Mouse (Mus musculus): ENCODE results near the gene Abcb9. TPM values are rescaled to one million over a fixed set of nuclear protein-coding genes. Genes with fewer than 3 reads are reported as not detected.

Abcb9 gene
- polyA plus RNA-seq, 1 experiment from 2014 or later = 1.9 TPM

DNA sequence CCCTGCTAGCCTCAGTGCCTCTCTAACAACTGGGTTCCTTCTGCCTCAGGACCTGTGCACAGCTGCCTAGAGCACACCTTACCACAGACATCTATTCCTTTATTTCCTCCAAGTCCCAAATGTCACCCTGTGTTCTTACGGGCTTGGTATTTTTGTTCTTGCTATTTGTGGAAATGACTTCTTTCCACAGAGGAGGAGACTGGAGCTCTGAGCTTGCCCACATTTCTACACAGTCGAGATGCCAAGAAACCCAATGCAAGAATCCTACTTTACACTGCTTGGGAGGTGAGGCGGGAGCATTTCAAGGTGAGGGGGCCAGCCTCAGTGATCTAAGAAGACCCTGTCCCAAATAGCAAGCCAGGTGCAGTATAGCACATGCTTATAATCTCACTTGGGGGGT lies 10.1 kb downstream of the Abcb9 start:
- H3K9me3 ChIP-seq = no peaks in the 10 kb centered on the region
- no peak for DNase-seq (ENCODE audit: low spot score)
- no peak overlapping the region for H3K4me3 ChIP-seq
- no peak overlapping the region for H3K27ac ChIP-seq
- 0 out of 2 replicates have a peak, but pooled peaks cover 6% of the 10 kb centered on the region for H3K27me3 ChIP-seq (ENCODE audit: insufficient read depth, poor library complexity, severe bottlenecking)
- 78% methylated on average over 3 of the region's 3 CpGs for WGBS
- H3K36me3 ChIP-seq = no peaks in the 10 kb centered on the region
- H3K4me1 ChIP-seq (replicated peaks) = peaks cover 13% of the 10 kb centered on the region; the same call in 1 of the 2 replicates

GRCm38 (mm10) chr5:124084588-124085173 lies 10.9 kb downstream of the Abcb9 start:
- Histone ChIP-seq H3K4me1 (replicated peaks) (peaks cover 19% of the 10 kb centered on the region), H3K27me3 (ENCODE audit: insufficient read depth, poor library complexity, severe bottlenecking) (0 out of 2 replicates have a peak, but pooled peaks cover 6% of the 10 kb centered on the region), H3K4me3 (no peak overlapping the region), H3K9me3 (no peaks in the 10 kb centered on the region), H3K27ac (no peak overlapping the region), H3K36me3 (no peaks in the 10 kb centered on the region)
- 40% methylated on average over 11 of the region's 11 CpGs for WGBS
- peak; percentile 84 for DNase-seq (ENCODE audit: low spot score)

- Histone ChIP-seq H3K9me3 (no peaks in the 10 kb centered on the region), H3K4me1 (replicated peaks) (peaks cover 21% of the 10 kb centered on the region), H3K36me3 (no peaks in the 10 kb centered on the region), H3K4me3 (no peak overlapping the region), H3K27me3 (ENCODE audit: insufficient read depth, poor library complexity, severe bottlenecking) (0 out of 2 replicates have a peak, but pooled peaks cover 6% of the 10 kb centered on the region), H3K27ac (no peak overlapping the region)
- no peak for DNase-seq (ENCODE audit: low spot score)
- 88% methylated on average over 14 of the region's 14 CpGs for WGBS
Measured at GRCm38 (mm10) chr5:124083850-124084587, 11.6 kb downstream of the Abcb9 start.

- no peak overlapping the region for H3K4me3 ChIP-seq
- WGBS = 92% methylated on average over 17 of the region's 17 CpGs
Measured at GRCm38 (mm10) chr5:124082941-124083688, 12.5 kb downstream of the Abcb9 start.

DNA sequence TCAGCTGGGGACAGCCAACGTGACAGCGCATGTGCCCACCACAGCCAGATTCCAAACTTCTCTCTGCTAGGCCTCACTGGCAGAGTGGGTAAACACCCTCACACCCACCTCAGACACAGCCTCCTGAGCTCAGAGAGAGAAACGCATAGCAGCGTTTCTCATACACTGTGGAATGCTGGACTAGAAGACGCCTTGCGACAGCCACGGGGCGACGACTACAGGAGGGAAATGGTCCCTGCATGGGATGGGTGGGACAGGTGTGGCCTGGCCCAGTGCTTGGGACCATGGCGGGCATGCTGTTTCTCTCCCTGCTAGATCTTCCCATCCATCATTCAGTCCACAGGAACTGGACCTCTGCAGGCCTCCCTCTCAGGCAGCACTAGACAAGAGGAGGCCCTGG lies 13.2 kb downstream of the Abcb9 start:
- Histone ChIP-seq H3K4me3 (no peak overlapping the region), H3K27me3 (ENCODE audit: insufficient read depth, poor library complexity, severe bottlenecking) (0 out of 2 replicates have a peak, but pooled peaks cover 6% of the 10 kb centered on the region), H3K36me3 (no peaks in the 10 kb centered on the region), H3K4me1 (replicated peaks) (peaks cover 37% of the 10 kb centered on the region), H3K9me3 (no peaks in the 10 kb centered on the region), H3K27ac (no peak overlapping the region)
- DNase-seq (ENCODE audit: low spot score) = peak; percentile 2
- 87% methylated on average over 10 of the region's 10 CpGs for WGBS

More at GRCm38 (mm10) chr5:124082941-124083688, 12.5 kb downstream of the Abcb9 start:
- Histone ChIP-seq H3K27me3 (ENCODE audit: insufficient read depth, poor library complexity, severe bottlenecking) (0 out of 2 replicates have a peak, but pooled peaks cover 6% of the 10 kb centered on the region), H3K9me3 (no peaks in the 10 kb centered on the region), H3K36me3 (no peaks in the 10 kb centered on the region), H3K27ac (0 out of 2 replicates have a peak overlapping the region, but pooled peaks have one; percentile 42), H3K4me1 (replicated peaks) (peaks cover 30% of the 10 kb centered on the region)
- DNase-seq (ENCODE audit: low spot score) = peak; percentile 2

- Histone ChIP-seq H3K27me3 (ENCODE audit: insufficient read depth, poor library complexity, severe bottlenecking) (0 out of 2 replicates have a peak, but pooled peaks cover 3% of the 10 kb centered on the region), H3K36me3 (no peaks in the 10 kb centered on the region), H3K9me3 (no peaks in the 10 kb centered on the region), H3K4me1 (replicated peaks) (peaks cover 59% of the 10 kb centered on the region), H3K4me3 (no peak overlapping the region), H3K27ac (peak overlapping the region; percentile 73; the same call in 1 of the 2 replicates)
- DNase-seq (ENCODE audit: low spot score) = no peak
- 92% methylated on average over 17 of the region's 17 CpGs for WGBS
Measured at GRCm38 (mm10) chr5:124079880-124080279, 15.7 kb downstream of the Abcb9 start.

GRCm38 (mm10) chr5:124078794-124079416 lies 16.7 kb downstream of the Abcb9 start:
- Histone ChIP-seq H3K27me3 (ENCODE audit: insufficient read depth, poor library complexity, severe bottlenecking) (0 out of 2 replicates have a peak, but pooled peaks cover 3% of the 10 kb centered on the region), H3K4me3 (no peak overlapping the region), H3K27ac (peak overlapping the region; percentile 73), H3K9me3 (no peaks in the 10 kb centered on the region), H3K36me3 (no peaks in the 10 kb centered on the region), H3K4me1 (replicated peaks) (peaks cover 65% of the 10 kb centered on the region)
- DNase-seq (ENCODE audit: low spot score) = peak; percentile 13
- 61% methylated on average over 9 of the region's 9 CpGs for WGBS

DNA sequence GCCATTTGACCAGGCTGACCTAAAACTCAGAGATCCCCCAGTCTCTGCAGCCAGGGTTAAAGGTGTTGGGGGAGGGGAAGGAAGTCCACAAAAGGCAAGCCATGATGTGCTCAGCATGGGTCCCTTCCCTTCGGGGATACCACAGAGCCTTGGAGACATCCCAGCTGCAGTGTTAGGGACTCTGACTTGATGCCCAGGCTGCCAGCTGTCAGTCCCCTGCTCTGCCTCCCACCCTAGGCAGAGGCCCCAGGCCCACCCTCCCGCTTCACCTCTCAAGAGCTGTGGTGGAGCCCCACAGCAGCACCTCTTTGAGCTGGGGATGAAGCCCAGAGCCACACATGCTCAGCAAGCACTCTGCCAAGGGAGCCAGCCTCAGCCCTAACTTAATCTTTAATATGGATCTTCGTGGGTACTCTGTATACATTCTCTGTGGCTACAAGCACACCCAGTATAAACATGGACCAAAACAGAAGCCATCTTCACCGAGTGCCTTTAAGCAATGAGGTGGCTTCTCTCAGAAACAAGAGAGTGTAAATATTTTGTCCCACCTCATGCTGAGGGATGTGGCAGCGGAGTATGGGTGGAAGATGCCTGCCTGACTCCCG lies 17.6 kb downstream of the Abcb9 start:
- peaks cover 71% of the 10 kb centered on the region for H3K4me1 ChIP-seq (replicated peaks)
- 0 out of 2 replicates have a peak, but pooled peaks cover 3% of the 10 kb centered on the region for H3K27me3 ChIP-seq (ENCODE audit: insufficient read depth, poor library complexity, severe bottlenecking)
- H3K27ac ChIP-seq = peak overlapping the region; percentile 73; the same call in 1 of the 2 replicates
- no peak overlapping the region for H3K4me3 ChIP-seq
- DNase-seq (ENCODE audit: low spot score) = no peak
- H3K9me3 ChIP-seq = no peaks in the 10 kb centered on the region
- 62% methylated on average over 6 of the region's 6 CpGs for WGBS
- H3K36me3 ChIP-seq = no peaks in the 10 kb centered on the region

DNA sequence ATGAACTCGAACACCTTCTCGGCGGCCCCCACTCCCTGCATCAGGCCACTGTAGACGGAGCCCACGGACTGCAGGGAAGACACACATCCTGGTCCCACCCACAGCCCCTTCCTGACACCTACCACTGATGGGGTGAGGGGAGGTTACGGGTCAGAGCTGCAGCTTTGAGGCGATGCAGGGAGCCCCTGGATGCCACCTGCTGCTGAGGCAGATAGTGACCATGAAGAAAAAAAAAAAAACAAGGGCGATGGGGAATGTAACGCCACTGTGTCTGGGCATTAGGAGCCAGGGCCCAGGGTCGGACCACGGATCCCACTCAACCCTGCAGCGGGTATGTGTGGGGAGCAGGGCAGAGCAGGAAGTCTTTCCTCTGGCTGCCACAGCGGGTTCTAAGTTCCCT lies 18.4 kb downstream of the Abcb9 start:
- Histone ChIP-seq H3K4me3 (no peak overlapping the region), H3K4me1 (replicated peaks) (peaks cover 69% of the 10 kb centered on the region), H3K9me3 (no peaks in the 10 kb centered on the region), H3K27me3 (ENCODE audit: insufficient read depth, poor library complexity, severe bottlenecking) (0 out of 2 replicates have a peak, but pooled peaks cover 3% of the 10 kb centered on the region), H3K36me3 (no peaks in the 10 kb centered on the region), H3K27ac (0 out of 2 replicates have a peak overlapping the region, but pooled peaks have one; percentile 50)
- WGBS = 79% methylated on average over 13 of the region's 13 CpGs
- DNase-seq (ENCODE audit: low spot score) = no peak

DNA sequence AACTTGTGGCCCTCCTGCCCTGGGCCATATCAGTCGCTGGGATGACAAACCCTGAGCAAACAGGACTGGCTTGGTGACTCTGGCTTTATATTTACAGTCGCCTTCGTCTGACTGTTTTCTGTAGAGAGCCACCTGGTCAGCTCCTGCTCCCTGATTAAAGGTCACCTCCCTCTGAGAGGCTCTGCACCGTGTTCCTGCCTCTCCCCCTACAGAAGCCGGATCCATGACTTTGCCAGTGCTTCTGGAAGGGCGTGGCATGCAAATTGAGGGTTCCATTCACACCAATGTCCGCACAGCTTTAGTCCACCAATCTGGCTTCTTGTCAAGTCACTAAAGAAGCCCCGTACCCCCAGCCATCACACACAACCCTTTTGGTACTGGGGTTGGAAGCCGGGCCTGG lies 19.0 kb downstream of the Abcb9 start:
- Histone ChIP-seq H3K4me1 (replicated peaks) (peaks cover 75% of the 10 kb centered on the region), H3K27ac (peak overlapping the region; percentile 26), H3K9me3 (no peaks in the 10 kb centered on the region), H3K36me3 (no peaks in the 10 kb centered on the region), H3K4me3 (no peak overlapping the region), H3K27me3 (ENCODE audit: insufficient read depth, poor library complexity, severe bottlenecking) (0 out of 2 replicates have a peak, but pooled peaks cover 3% of the 10 kb centered on the region)
- WGBS = 58% methylated on average over 9 of the region's 9 CpGs
- DNase-seq (ENCODE audit: low spot score) = no peak

- Histone ChIP-seq H3K27ac (peak overlapping the region; percentile 18; the same call in 1 of the 2 replicates), H3K27me3 (ENCODE audit: insufficient read depth, poor library complexity, severe bottlenecking) (no peaks in the 10 kb centered on the region), H3K4me3 (no peak overlapping the region), H3K9me3 (no peaks in the 10 kb centered on the region), H3K4me1 (replicated peaks) (peaks cover 77% of the 10 kb centered on the region), H3K36me3 (no peaks in the 10 kb centered on the region)
- DNase-seq (ENCODE audit: low spot score) = no peak
- WGBS = 74% methylated on average over 9 of the region's 9 CpGs
Measured at GRCm38 (mm10) chr5:124075716-124076115, 19.9 kb downstream of the Abcb9 start.

GRCm38 (mm10) chr5:124074845-124075307 lies 20.7 kb downstream of the Abcb9 start:
- Histone ChIP-seq H3K4me1 (replicated peaks) (peaks cover 70% of the 10 kb centered on the region), H3K9me3 (no peaks in the 10 kb centered on the region), H3K27me3 (ENCODE audit: insufficient read depth, poor library complexity, severe bottlenecking) (no peaks in the 10 kb centered on the region), H3K27ac (0 out of 2 replicates have a peak overlapping the region, but pooled peaks have one; percentile 0), H3K4me3 (no peak overlapping the region), H3K36me3 (no peaks in the 10 kb centered on the region)
- no peak for DNase-seq (ENCODE audit: low spot score)
- 69% methylated on average over 10 of the region's 10 CpGs for WGBS
